Mouse (Mus musculus): Measurements from ENCODE around the gene Dennd4b.

- TF ChIP-seq CTCF (IDR thresholded peaks at IDR 0.05; ENCODE audit: low read depth, low read length): no peak
- no peak for TF ChIP-seq POLR2A (IDR thresholded peaks at IDR 0.05; ENCODE audit: extremely low read depth, insufficient read depth, low read length)
Measured at GRCm38 (mm10) chr3:90273855-90274254, 8.9 kb downstream of the Dennd4b start.
